Mouse (Mus musculus): ENCODE measurements at regions not wholly inside any gene's neighbourhood (a gene's known extent, or its start where the extent isn't known, plus 50 kb on each side); places are given as distances from the start of the nearest gene placed in this dataset.

GRCm38 (mm10) chr14:107727234-107727633 lies 1186.7 kb downstream of the Slitrk1 start:
- no peaks in the 10 kb centered on the region for H3K9me3 ChIP-seq (replicated peaks; ENCODE audit: insufficient read depth, low read length)
- H3K27me3 ChIP-seq (ENCODE audit: control insufficient read depth in 1 of 2, insufficient read depth in 2 of 2, low read length in 2 of 2) = no peaks in the 10 kb centered on the region
- H3K9ac ChIP-seq (ENCODE audit: control insufficient read depth, low read depth, low read length, poor library complexity, severe bottlenecking) = no peak overlapping the region
- no peak overlapping the region for H3K27ac ChIP-seq (ENCODE audit: control insufficient read depth, low read depth, low read length)
- H3K4me3 ChIP-seq (ENCODE audit: control insufficient read depth in 1 of 2, insufficient read depth in 1 of 2, low read depth in 2 of 2, low read length in 2 of 2) = no peak overlapping the region
- H3K79me2 ChIP-seq (ENCODE audit: control insufficient read depth, insufficient read depth, low read length, poor library complexity) = no peaks in the 10 kb centered on the region
- TF ChIP-seq ETS1 (IDR thresholded peaks at IDR 0.05; ENCODE audit: low read depth, low read length) (no peak), GATA1 (IDR thresholded peaks at IDR 0.05; ENCODE audit: low read depth, low read length) (no peak), MXI1 (IDR thresholded peaks at IDR 0.05; ENCODE audit: low read depth, low read length) (no peak), RCOR1 (IDR thresholded peaks at IDR 0.05; ENCODE audit: low read depth, low read length) (no peak), ELF1 (IDR thresholded peaks at IDR 0.05; ENCODE audit: low read depth, low read length) (no peak), CHD1 (IDR thresholded peaks at IDR 0.05; ENCODE audit: low read depth, low read length) (no peak), ZNF384 (IDR thresholded peaks at IDR 0.05; ENCODE audit: low read depth, low read length) (no peak), ZKSCAN1 (IDR thresholded peaks at IDR 0.05; ENCODE audit: low read depth, low read length) (no peak), MAFK (IDR thresholded peaks at IDR 0.05; ENCODE audit: borderline replicate concordance, low read depth, low read length) (no peak), POLR2AphosphoS2 (IDR thresholded peaks at IDR 0.05; ENCODE audit: low read length) (no peak), TCF12 (IDR thresholded peaks at IDR 0.05; ENCODE audit: low read depth, low read length) (no peak), BHLHE40 (IDR thresholded peaks at IDR 0.05; ENCODE audit: borderline replicate concordance, low read depth, low read length) (no peak), HCFC1 (IDR thresholded peaks at IDR 0.05; ENCODE audit: low read depth, low read length) (no peak), MAZ (IDR thresholded peaks at IDR 0.05; ENCODE audit: low read depth, low read length) (no peak), NRF1 (IDR thresholded peaks at IDR 0.05; ENCODE audit: insufficient read depth, low read depth, low read length, poor library complexity, severe bottlenecking) (no peak), ZC3H11A (IDR thresholded peaks at IDR 0.05; ENCODE audit: low read depth, low read length) (no peak), TBP (IDR thresholded peaks at IDR 0.05; ENCODE audit: low read depth, low read length) (no peak), E2F4 (IDR thresholded peaks at IDR 0.05; ENCODE audit: borderline replicate concordance, low read depth, low read length) (no peak), POLR2A (IDR thresholded peaks at IDR 0.05; ENCODE audit: control insufficient read depth in 1 of 2, insufficient read depth in 1 of 2, low read depth in 1 of 2, low read length in 2 of 2, poor library complexity in 1 of 2) (no peak), UBTF (IDR thresholded peaks at IDR 0.05; ENCODE audit: borderline replicate concordance, insufficient read depth, low read depth, low read length) (no peak)
- H3K36me3 ChIP-seq (ENCODE audit: control insufficient read depth in 1 of 2, insufficient read depth in 2 of 2, low read length in 2 of 2) = no peaks in the 10 kb centered on the region
- DNase-seq (ENCODE audit: low read depth, low spot score) = no peak
- H3K4me1 ChIP-seq (ENCODE audit: control insufficient read depth in 1 of 2, insufficient read depth in 2 of 2, low read length in 2 of 2) = no peaks in the 10 kb centered on the region

- H3K9me3 ChIP-seq (replicated peaks; ENCODE audit: insufficient read depth, low read length) = no peaks in the 10 kb centered on the region
- H3K4me1 ChIP-seq (ENCODE audit: control insufficient read depth in 1 of 2, insufficient read depth in 2 of 2, low read length in 2 of 2) = no peaks in the 10 kb centered on the region
- H3K36me3 ChIP-seq (ENCODE audit: control insufficient read depth in 1 of 2, insufficient read depth in 2 of 2, low read length in 2 of 2) = no peaks in the 10 kb centered on the region
- no peaks in the 10 kb centered on the region for H3K27me3 ChIP-seq (ENCODE audit: control insufficient read depth in 1 of 2, insufficient read depth in 2 of 2, low read length in 2 of 2)
- no peak overlapping the region for H3K27ac ChIP-seq (ENCODE audit: control insufficient read depth, low read depth, low read length)
- H3K9ac ChIP-seq (ENCODE audit: control insufficient read depth, low read depth, low read length, poor library complexity, severe bottlenecking) = no peak overlapping the region
- DNase-seq (ENCODE audit: low read depth, low spot score) = no peak
- no peaks in the 10 kb centered on the region for H3K79me2 ChIP-seq (ENCODE audit: control insufficient read depth, insufficient read depth, low read length, poor library complexity)
- TF ChIP-seq MXI1 (IDR thresholded peaks at IDR 0.05; ENCODE audit: low read depth, low read length) (no peak), MYB (IDR thresholded peaks at IDR 0.05; ENCODE audit: low read depth, low read length) (no peak), USF1 (IDR thresholded peaks at IDR 0.05; ENCODE audit: low read depth, low read length) (no peak), SIN3A (IDR thresholded peaks at IDR 0.05; ENCODE audit: low read length) (no peak), ELF1 (IDR thresholded peaks at IDR 0.05; ENCODE audit: low read depth, low read length) (no peak), JUND (IDR thresholded peaks at IDR 0.05; ENCODE audit: low read depth, low read length) (no peak), MAFK (IDR thresholded peaks at IDR 0.05; ENCODE audit: borderline replicate concordance, low read depth, low read length) (no peak), RCOR1 (IDR thresholded peaks at IDR 0.05; ENCODE audit: low read depth, low read length) (no peak), TBP (IDR thresholded peaks at IDR 0.05; ENCODE audit: low read depth, low read length) (no peak)
- no peak overlapping the region for H3K4me3 ChIP-seq (ENCODE audit: control insufficient read depth in 1 of 2, insufficient read depth in 1 of 2, low read depth in 2 of 2, low read length in 2 of 2)
Measured at GRCm38 (mm10) chr14:107688349-107688748, 1225.6 kb downstream of the Slitrk1 start.
